Mouse (Mus musculus): ENCODE measurements around the gene Gimap5.

DNA sequence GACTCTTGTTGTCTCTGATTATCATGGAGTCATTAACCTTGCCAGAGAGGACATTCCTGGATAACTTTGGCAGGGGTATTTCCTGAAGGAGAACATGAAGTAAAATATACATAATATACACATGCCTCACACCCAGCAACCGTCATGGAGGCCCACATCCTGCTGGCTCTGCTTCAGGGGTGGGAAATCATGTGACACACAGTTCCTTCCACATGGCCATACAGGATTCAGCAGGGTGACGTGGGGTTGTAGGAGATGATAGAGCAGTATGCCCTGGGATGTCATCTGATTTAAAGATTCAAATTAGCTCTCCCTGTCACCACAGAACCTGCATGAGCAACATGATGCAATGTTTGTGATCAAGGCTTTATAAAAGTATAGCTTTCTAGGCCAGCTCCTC is 41.9 kb downstream of the Gimap5 start:
- no peak for TF ChIP-seq CTCF (IDR thresholded peaks at IDR 0.05; ENCODE audit: low read depth)
- TF ChIP-seq EP300 (IDR thresholded peaks at IDR 0.05; ENCODE audit: low read depth) = no peak

Measured in liver, postnatal 0 days (tissue).